Mouse (Mus musculus) brain, embryonic 14.5 days (tissue): Measurements from ENCODE around the gene Dnajc16.

Source experiments
- CTCF ChIP-seq: fragments of 200-500 bp; IDR thresholded peaks from 2 replicates; pipeline ENCODE4 v1.5.1; 2012; ENCODE audit warnings: inconsistent platforms, mild to moderate bottlenecking, moderate library complexity, borderline replicate concordance; ENCODE audit not compliant: insufficient read depth, insufficient read length; ENCODE audit errors: extremely low read depth
- POLR2A ChIP-seq: fragments of 200-500 bp; IDR thresholded peaks from 2 replicates; pipeline ENCODE4 v1.6.1; 2012; ENCODE audit warnings: mild to moderate bottlenecking, inconsistent platforms, borderline replicate concordance; ENCODE audit not compliant: poor library complexity, insufficient read depth, insufficient read length, severe bottlenecking; ENCODE audit errors: extremely low read depth

GRCm38 (mm10) chr4:141789564-141790218, 1.0 kb downstream of the Dnajc16 start:
- TF ChIP-seq CTCF (no peak), POLR2A (no peak)
